Mouse (Mus musculus): ENCODE results near the gene Trmt1.

Gene Trmt1

DNA sequence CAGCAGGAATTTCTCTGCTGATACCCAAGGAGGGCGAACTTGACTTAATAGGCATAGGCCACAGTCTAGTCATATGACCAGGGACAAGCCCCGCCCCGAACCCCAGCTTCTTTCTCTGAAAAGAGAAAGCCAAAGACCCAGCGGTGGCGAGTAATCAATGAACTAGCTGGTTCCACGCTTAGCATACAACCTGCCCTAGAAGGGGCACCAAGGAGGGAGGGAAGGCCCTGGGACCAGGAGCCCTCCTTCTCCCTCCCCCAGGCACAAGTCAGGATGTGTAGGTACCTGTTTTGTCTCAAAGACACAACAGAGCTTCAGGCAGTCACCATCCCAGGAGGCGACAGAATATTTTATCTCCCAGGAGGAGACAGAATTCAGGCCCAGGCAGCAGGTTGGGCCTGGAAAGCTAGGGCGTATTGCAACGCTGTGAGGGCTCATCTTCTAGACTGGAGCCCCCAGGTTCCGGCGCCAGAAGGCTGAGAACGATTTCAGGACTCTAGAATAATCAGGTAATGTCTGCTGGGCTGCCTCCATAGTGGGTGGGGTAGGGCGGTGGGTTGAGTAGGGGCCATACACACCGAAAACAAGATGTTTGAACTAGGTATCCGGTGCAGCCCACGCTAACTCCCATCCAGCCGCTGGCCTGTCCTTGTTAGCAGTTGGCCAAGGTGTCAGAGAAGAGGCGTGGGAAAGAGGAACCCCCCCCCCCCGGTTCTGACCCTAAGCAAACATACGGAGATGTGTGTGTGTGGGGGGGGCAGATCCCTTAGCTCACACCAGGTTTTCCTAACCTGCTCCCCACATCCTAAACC is at the start of gene Trmt1:
Gene Trmt1, plus strand, starts transcription at position 117 of the 812 bp plus-strand sequence.
- peak in 1 of 2 experiments; percentile 65 for DNase-seq

DNA sequence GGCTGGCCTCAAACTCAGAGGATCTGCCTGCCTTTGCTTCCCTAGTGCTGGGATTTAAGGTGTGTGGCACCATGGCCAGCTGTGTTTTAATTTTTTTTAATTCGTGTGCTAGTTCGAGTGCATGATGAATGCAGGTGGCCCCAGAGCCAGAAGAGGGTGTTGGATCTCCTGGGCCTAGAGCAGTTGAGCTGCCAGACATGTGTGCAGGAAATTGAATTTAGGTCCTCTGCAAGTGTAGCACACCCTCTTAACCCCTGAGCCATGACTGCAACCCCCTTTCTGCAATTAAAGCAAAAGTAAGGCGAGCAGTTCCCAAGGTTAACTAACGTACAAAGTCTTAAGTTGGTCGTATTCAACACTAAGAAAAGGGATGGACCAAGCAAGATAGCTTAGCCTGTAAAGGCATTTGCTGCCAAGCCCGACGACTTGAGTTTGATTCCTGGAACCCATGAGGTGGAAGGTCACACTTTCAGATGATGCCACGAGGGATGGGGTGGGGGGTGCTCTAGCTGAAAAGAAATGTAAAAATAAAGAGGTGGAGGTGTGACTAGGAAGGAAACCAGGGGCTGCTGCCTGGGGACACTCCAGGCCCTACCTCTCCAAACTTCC is 48.1 kb upstream of the Trmt1 start:
- DNase-seq, result peak in 1 of 2 experiments; percentile 21

DNA sequence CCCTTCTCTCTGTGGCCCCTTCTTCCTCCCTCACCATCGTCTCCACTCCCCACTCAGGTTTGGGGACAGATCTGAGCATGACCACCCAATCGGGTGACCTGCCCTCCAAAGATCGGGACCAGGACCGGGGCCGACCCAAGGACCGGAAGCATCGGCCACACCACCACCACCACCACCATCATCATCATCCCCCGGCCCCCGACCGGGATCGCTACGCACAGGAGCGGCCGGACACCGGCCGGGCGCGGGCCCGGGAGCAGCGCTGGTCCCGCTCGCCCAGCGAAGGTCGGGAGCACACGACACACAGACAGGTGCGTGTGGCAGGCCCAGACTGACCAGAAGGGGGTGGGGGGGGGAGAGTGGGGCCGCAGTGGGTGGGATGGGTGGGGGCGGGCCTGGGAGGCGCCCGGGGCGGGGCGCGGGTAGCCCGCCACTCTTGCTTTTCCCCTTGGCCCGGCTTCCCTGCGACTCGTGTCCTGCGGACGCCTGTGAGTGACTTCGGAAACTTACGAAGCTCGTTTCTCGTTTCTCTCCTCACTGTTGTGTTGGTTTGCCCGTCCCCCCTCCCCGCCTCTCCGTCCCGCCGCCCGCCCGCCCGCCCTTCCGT is 47.4 kb upstream of the Trmt1 start:
- peak in 1 of 2 experiments; percentile 33 for DNase-seq

DNA sequence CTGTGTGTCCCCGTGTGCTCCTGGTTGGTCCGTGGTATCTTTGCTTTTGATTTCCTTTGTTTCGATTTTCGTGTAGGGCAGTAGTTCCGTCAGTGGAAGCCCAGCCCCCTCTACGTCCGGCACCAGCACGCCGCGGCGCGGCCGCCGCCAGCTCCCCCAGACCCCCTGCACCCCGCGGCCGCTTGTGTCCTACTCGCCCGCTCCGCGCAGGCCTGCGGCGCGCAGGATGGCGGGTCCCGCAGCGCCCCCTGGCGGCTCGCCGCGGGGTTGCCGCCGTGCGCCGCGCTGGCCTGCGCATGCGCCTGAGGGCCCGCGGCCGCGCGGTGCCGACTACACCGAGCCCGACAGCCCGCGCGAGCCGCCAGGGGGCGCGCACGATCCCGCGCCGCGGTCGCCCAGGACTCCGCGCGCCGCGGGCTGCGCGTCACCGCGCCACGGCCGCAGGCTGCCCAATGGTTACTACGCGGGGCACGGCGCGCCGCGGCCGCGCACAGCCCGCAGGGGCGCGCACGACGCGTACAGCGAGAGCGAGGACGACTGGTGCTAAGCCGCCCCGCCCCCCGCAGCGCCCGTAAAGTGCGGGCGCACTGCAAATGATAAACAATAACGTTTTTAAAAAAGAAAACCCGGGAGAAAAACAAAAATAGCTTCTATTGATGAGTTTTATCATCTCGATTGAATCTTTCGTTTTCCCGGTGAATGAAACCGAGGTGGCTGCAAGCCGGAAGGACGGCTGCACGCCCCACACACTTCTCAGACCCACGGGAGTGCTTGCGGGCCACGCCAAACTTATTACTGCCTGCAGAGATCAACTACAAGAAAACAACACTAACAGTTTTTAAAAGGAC is 46.7 kb upstream of the Trmt1 start:
- peak; percentile 93 for DNase-seq

- no peak for DNase-seq
Observed at GRCm38 (mm10) chr8:84640010-84640588, 46.0 kb upstream of the Trmt1 start.

DNA sequence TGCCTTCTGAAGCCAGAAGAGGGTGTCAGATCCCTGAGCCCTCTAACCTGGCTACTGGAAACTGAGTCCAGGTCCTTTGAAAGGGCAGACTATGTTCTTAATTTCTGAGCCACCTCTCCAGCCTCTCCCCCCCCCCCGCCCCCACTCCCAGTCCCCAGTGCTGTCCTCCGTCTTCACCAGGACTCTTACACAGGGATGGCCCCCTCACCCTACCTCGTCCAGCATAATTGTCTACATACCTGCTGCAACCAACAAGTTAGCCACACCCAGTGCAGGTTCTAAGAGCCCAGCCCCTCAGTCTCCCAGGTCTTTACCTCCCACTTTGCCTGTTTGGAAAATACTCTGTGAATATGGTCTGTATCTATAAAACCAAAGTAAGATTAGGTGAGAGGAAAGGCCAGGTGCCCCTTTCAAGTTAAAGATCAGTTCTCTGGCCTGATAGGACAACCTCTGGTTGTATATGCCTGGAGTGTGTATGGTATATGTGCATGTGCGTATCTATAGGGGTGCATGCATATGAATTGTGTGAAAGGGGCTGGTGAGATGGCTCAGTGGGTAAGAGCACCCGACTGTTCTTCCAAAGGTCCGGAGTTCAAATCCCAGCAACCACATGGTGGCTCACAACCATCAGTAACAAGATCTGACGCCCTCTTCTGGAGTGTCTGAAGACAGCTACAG is 45.4 kb upstream of the Trmt1 start:
- DNase-seq, result no peak

GRCm38 (mm10) chr8:84641578-84642361 is 44.3 kb upstream of the Trmt1 start:
- DNase-seq, result no peak

- no peak for DNase-seq
Observed at GRCm38 (mm10) chr8:84643019-84643418, 43.1 kb upstream of the Trmt1 start.

- no peak for DNase-seq
Observed at GRCm38 (mm10) chr8:84646800-84647199, 39.3 kb upstream of the Trmt1 start.

- no peak for DNase-seq
Observed at GRCm38 (mm10) chr8:84647461-84647901, 38.6 kb upstream of the Trmt1 start.

GRCm38 (mm10) chr8:84650213-84650612 is 35.9 kb upstream of the Trmt1 start:
- DNase-seq, result no peak

DNA sequence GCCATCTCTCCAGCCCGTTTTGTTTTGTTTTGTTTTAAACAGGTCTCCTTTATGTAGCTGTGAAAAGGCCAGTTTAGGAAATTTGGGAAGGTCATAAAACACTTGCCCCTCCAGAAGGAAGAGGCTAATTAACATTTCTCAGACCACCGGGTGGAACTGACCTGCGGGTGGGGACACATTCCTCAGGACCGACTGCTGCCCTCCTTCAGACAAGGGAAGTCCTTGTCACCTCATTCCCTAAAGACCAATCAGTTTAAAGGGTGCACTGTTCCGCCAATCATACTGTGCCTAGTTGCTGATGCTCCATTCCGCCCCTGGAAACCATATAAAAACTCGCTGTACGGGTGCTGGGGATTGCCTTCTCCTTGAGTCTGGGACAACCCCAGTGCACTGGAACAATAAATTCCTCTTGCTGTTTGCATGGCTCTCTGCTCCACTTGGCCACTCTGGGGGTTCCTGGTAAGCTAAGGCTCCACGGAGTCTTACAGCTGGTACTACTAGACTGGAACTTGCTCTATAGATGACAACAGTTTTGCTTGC is 32.9 kb upstream of the Trmt1 start:
- no peak for DNase-seq

GRCm38 (mm10) chr8:84654597-84654996 is 31.5 kb upstream of the Trmt1 start:
- DNase-seq, result no peak

DNA sequence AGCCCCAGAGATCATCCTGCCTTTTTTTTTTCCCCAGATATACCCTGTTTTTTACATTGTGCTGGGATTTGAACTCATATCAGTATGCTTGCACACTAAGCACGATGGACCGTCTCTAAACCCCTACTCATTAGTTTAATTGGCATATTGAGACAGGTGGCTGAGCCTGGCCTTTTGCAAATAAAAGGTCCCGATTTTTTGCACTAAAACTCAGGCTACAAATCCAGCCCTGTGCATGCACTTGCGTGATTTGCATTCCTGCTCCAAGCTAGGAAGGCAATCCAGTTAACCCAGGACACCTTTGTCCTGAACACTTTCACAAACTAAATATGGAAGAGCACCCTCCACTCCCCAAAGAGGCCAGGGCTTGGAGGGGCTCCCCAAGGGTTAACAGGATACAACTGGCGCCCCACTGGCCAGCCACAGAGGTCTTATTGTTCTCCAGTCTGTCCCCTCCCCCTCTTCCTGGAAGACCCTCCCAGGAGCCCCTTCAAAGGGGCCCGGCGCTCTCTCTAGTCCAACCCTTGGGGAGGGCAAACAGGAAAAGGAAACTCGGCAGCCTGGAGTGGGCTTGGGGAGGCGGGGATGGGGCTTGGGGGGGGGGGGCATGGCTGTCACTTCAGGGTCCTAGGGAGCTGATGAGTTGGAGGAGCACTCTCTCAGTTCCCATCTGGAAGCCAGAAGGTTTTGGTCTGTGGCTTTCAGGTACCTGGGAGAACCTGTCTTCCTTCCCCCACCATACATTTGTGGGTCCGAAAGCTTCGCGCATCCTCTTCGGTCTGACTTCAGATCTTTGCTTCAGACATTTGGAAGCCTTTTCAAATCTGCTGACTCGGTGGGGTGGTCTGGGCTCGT is 30.5 kb upstream of the Trmt1 start:
- DNase-seq, result no peak

DNA sequence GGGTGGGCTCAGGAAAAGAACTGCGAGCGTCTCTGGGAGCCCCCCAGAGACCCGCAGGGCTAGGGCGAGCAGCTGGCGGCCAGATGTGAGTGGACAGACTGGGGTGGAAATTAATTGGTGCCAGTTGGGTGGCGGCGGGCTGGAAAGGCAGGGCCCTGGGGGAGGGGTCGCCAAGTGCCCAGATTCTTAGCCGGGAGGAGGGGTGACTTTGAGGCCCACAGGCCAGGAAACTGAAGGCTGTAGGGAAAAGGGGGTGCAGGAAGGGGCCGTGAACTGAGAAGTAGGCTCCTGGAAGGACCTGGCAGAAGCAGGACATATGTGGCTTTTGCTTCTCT is 29.9 kb upstream of the Trmt1 start:
- no peak for DNase-seq

- peak; percentile 91 to 92 for DNase-seq
Observed at GRCm38 (mm10) chr8:84656641-84657126, 29.4 kb upstream of the Trmt1 start.

- no peak for DNase-seq
Observed at GRCm38 (mm10) chr8:84657203-84657602, 28.9 kb upstream of the Trmt1 start.

DNA sequence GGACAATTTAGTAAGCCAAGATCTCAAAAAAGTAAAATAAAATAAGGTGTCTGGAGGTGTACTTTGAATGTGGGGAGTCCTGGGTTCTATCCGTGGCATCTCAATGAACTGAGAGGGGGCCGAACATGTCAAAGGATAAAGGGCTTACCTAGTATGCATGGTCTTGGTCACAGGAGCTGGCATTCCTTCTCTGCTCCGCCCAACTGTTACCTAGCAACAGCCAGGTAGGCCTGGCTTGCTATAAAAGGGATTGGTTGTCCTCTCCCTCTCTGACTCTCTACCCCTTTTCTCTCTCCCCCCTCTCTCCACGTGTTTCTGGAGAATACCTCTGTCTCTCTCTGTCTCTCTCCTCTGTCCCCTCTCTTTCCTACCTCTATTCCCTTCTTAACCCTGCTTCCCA is 28.4 kb upstream of the Trmt1 start:
- DNase-seq, result peak in 1 of 2 experiments; percentile 56

DNA sequence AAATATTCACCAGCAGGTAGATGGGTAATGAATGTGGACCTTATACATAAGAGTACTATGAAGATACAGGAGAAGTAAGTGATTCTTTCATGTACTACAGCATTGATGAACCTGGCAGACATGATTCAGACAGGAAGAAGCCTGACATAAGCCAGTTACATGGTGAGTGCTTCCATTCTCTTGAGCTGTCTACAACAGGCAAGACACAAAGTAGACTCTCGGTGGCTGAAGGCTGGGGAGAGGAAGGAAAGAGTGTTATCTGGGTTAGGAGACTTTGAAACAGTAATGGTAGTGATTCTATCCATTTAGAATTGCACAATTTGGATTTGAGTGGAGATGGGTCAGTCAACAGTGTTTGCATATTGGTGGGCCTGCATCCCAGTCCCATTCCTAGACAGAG is 27.2 kb upstream of the Trmt1 start:
- DNase-seq, result no peak
